Mouse (Mus musculus) layer of hippocampus, postnatal 10 days (tissue): ENCODE data around the gene Acsl1. TPM values are rescaled to one million over a fixed set of nuclear protein-coding genes. Genes with fewer than 3 reads are reported as not detected.
A peak's percentile ranks its signal among the peaks of the same experiment; 100 is the strongest.

Experiments used
- DNase-seq, 2 experiments: peaks; one replicate each; pipeline ENCODE4 v3.0.0; 2021; ENCODE audit warnings: low spot score in 2 of 2
- long read RNA-seq: library from polyadenylated mRNA; stranded (forward); transcript quantifications from one replicate; pipeline ENCODE4 v2.0.0, GENCODE M21; 2023
- total RNA-seq, 2 experiments: library from RNA; stranded (reverse); gene quantifications; 2 replicates each; pipeline ENCODE4 v1.2.3; 2021

Gene Acsl1
- total RNA-seq: 10 to 100 TPM; 41.5 to 42.6 TPM
- long read RNA-seq, transcript Acsl1-201 (21 exons, 3,897 nt): major isoform, 6 of 12 reads
- long read RNA-seq, partial matches to known transcripts: 1 of 12 reads
- long read RNA-seq, other reads (novel, unspliced or antisense): 3 of 12 reads

DNA sequence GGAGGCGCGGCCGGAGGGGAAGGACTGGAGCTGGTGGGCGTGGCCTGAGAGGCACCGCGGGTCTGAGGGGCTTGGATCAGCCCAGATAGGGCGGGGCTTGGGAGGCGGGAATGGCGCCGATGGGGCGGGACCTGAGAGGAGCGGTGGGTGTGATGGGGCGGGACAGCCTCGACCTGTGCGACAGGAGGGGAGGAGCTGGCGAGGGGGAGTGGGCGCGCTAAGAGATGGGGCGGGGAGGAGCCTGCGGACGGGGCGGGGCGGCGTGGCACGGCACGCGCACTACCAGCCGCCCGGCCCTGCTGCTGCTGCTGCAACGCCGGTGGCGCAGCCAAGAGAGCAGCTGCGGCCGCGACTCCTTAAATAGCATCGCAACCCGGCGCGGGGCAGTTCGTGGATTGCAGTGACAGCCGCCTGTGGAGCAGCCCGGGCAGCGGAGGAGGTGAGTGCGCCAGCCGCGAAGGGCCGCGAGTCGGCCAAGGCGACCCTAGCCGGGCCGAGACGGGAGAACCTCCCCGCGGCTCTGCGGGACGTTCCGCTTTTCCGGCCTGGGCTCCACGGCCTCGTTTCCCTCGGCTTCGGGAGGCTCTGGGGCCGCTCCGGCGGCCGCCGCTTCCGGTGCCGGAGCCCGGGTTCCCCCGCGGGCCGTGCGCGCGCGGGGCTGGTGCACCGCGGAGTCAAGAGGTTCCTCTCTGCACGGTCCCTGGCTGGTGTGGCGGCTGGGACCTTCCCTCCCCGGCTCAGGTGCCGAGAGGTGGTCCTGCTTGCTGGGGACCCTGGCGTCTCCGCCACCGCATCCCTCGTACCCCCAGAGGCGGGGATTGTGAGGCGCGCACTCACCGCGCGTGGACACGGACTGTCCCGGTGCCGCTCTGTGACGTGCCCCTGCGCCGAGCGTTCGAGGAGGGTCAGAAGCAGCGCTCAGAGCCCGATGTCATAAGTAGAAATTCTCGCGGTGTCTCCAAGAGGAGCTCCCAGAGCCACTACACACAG is at the start of gene Acsl1:
Acsl1 (plus strand) TSS at position 246 of the 990 bp plus-strand sequence.
- DNase-seq: peak; percentile 97 to 98

DNA sequence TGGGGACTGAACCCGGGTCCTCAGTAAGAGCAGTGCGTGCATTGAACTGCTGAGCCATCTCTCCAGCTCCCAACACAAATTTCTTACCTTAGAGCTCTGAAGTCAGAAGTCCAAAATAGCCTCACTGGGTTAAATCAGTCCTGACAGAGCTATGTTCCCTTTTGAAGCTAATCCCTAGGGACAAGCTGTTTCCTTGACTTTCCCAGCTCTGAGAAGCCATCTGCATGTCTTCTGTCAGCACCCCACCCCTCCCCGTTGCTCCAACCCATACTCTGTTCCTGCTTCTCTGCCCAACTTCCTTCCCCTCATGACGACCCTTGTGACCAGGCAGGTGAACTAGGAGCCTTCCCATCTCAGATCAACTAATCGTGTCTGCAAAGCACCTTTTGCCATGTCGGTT is 49.3 kb upstream of the Acsl1 start:
- DNase-seq: no peak

DNA sequence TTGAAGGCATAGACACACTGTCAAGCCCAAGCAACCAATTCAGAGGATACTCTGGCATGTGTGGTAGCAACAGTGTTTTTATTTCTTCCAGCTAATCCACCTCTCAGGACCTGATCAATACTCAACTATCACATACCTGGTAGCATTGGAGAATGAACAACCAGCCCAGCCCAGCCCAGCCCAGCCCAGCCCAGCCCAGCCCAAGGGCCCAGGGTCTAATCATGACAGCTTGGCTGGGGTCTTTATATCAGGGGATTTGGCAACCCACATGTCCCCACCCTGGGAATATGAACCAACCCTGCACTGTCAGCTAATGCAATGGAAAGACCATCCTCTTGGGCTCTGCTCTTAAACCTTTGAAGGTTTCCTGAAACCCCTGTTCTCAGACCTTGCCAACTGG is 42.9 kb upstream of the Acsl1 start:
- DNase-seq: no peak

DNA sequence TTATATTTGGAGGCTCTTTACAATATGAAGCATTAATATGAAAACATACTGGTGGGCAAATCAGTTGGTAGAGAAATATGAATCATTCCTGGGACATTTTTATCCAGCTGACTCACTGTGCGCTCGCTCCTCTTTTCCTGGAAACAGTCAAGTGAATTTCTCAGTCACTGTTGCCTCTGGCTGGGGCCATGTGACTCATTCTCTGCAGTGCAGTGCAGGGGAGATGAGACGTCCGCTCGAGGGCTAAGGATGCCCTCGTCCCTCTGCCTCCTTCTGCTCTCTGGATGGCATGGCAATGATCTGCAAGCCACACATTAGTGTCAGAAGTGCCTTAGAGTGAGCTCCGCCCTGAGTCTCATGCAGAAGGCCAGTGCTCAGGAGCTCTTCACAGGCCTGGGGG is 41.0 kb upstream of the Acsl1 start:
- DNase-seq: peak in 1 of 2 experiments; percentile 13

DNA sequence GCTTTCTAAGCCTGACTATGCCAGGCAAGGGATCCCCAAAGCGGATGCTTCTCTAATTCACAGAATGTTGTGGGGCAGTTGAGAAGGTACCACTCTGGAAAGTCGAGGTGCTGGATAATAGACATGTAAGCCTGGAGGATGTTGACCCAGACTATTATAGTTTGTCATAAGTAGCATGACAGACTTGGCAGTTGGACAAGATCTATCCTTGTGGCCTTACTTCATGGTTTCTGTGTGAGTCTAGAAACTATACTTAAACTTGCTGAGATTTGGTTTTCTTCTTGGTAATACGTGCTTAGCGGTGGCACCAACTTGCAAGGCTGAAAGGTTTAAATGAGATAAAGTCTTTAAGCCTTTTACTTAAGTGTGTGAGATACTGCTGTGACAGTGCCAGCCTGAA is 38.9 kb upstream of the Acsl1 start:
- DNase-seq: no peak

DNA sequence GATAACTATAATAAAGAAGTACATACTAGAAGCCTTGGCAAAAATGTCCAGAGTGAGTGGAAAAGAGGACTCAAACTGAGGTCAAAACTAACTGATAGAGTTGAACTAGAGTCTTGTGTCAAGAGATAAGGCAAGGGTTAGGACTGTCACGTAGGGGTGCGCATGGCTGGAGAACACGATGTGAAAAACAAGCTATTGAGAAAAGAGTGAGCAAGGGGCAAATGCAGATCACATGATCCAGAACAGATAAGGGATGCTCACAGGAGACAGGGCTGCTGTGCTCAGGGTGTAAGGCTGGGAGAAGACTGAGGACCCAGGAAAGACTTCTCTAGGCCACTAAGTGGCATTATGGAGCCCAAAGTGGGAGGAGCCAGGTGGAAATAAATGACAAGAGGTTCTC is 38.3 kb upstream of the Acsl1 start:
- no peak for DNase-seq

DNA sequence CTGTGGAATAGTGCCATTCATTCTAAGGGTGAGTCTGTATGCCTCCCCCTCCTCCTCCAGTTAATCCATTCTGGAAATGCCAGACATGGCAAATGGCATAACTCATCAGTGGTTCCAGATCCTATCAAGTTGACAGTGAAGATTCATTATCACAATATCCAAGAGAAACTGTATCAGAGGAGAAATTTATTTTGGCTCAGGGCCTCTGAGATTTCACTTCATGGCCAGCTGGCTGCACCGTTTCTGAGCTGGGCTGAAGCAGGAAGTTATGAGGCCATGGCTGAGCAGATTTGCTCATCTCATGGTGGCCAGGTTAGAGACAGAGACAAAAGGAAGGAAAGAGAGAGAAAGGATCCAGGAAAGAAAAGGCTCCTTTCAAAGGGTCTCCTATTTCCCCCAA is 37.2 kb upstream of the Acsl1 start:
- DNase-seq: no peak

DNA sequence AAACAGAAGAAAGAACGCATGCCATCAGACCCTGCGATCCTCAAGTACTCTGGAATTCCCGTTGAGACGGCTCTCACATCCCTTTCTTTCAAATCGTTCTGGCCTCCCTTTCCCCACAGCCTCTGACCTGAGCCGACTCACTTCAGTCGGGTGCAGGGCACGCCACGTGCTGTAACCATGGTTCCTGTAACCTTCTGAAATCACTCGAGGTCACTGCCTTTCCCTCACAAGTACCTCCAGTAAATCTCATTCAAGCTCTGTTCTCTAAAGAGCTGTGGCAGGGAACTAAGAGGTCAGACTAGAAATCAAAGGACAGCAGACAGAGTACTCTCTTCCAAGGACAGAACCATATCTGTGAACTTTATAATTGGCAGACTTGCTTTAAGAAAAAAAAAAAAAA is 32.3 kb upstream of the Acsl1 start:
- DNase-seq: no peak

GRCm38 (mm10) chr8:46445964-46446915 is 24.6 kb upstream of the Acsl1 start:
- no peak for DNase-seq

DNA sequence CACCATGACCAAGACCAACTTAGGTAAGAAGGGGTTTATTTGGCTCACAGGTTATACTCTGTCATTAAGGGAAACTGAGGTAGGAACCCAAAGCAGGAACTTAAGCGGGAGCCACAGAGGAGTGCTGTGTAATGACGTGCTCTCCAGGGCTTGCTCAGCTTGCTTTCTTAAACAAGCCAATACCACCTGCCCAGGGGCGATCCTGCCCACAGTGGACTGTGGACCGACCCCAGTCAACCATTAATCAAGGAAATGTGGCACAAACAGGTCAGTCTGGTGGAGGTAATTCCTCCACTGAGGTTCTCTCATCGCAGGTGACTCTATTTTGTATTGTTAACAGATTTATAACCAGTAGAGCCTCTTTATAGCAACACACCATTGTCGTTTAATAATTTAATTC is 23.5 kb upstream of the Acsl1 start:
- DNase-seq: no peak

- no peak for DNase-seq
Observed at GRCm38 (mm10) chr8:46448606-46449005, 22.2 kb upstream of the Acsl1 start.

- DNase-seq: no peak
Observed at GRCm38 (mm10) chr8:46449063-46449462, 21.8 kb upstream of the Acsl1 start.

GRCm38 (mm10) chr8:46449723-46450251 is 21.1 kb upstream of the Acsl1 start:
- no peak for DNase-seq

GRCm38 (mm10) chr8:46458215-46458811 is 12.5 kb upstream of the Acsl1 start:
- no peak for DNase-seq

DNA sequence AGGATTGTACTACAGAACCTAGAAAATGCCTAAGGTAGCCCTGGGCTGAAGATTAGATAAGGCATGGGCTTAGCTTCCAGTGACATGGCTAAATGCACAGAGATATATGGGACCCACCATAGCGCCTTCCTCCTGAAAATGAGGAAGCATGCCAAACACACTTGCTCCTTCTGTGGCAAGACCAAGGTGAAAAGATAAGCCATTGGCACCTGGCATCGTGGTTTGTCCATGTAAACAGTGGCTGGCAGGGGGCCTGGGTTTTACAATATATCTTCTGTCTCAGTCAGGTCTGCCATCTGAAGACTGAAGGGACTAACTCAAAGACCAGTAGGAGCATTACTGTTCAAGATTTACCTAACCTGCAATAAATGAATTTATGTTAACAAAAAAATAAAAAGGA is 2.4 kb upstream of the Acsl1 start:
- no peak for DNase-seq

GRCm38 (mm10) chr8:46469071-46469769 is 1.6 kb upstream of the Acsl1 start:
- no peak for DNase-seq

GRCm38 (mm10) chr8:46470091-46470791 is 596 bp upstream of the Acsl1 start:
- no peak for DNase-seq

DNA sequence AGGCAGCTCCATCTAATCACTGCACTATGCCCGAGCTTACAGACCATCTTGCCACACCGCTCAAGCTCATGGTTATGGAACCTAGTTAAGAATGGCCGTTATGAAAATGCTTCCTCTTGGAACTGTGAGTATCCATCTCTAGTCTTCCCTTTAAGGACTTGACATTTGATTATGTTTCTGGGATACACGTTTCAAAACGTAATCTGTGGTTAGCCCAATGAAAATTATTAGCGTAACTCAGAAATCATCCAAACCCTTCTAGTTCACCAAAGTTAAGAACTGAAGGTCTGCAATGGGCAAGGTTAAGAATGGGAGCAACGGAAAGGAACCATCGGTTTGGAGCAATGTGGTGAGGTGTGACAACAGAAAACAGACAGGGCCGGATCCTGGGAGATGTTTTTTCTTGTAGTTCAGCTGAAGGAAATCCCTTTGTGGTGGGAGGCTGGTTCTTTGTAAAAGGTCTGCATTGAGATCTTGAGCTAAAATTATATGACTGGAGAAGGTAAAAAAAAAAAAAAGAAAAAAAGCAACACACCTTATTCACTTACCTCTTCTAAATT is 1.2 kb downstream of the Acsl1 start:
- no peak for DNase-seq

- DNase-seq: no peak
Observed at GRCm38 (mm10) chr8:46474120-46474519, 3.3 kb downstream of the Acsl1 start.
